11 mouse cellular contexts compared by ENCODE assay signal in the genomic region with DNA sequence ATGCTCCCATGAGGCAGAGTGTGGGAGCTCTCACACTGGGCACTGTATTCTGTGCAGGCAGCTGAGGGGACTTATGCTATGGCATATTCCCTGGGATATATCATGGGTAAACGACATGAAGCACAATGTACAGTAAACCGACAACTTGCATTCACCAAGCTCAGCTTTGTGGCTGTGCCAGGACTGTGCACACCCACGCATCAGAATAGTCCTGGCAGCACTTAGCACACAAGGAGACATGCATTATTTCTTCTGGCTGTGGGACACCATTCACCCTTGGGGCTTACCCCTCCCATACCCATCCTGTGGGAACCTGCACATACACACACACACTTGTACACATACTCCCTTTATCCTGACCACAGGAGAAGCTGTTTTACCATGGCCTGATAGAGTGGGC. TPM values are rescaled to one million over a fixed set of nuclear protein-coding genes. Genes with fewer than 3 reads are reported as not detected.
DNase-seq lines count a peak whose midpoint lies in the region; ATAC-seq and TF ChIP-seq lines count a peak whose summit lies in the region.
"Had no signal": no experiment of that assay in that cellular context is flagged by ENCODE, and none has a peak within 500 bp of the region (broad histone marks: within the 10 kb centered on the region; RNA-seq: fewer than 3 reads in every experiment).

No protein-coding gene starts in this region.

- WGBS in hindbrain, embryonic 16.5 days = 55% methylated on average over 3 of the region's 3 CpGs
- 78% methylated on average over 3 of the region's 3 CpGs for WGBS in stomach, embryonic 16.5 days

- intact Hi-C loops in gastrocnemius, adult 2 months (cut with DNase I) = loop anchor here (5.0 kb wide), 1 partner anchor 56 kb away; no protein-coding TSS in a partner anchor

- H3K27ac ChIP-seq in gastrocnemius, adult 2 months = peak overlapping the region; percentile 97
- no peak overlapping the region for H3K27ac ChIP-seq in hindbrain, embryonic 16.5 days (ENCODE audit: low read depth, low read length)
- H3K27ac ChIP-seq in stomach, embryonic 16.5 days (ENCODE audit: low read length) = no peak overlapping the region
- H3K27ac ChIP-seq: liver, embryonic 12.5 days; stomach, embryonic 15.5 days had no signal

- no peak for ATAC-seq in megakaryocyte, adult 5-6 weeks (ENCODE audit: poor library complexity, severe bottlenecking)
- no peak for ATAC-seq in hindbrain, embryonic 16.5 days
- no peak for ATAC-seq in stomach, embryonic 16.5 days (ENCODE audit: insufficient read depth, low FRiP score)
- ATAC-seq: liver, embryonic 12.5 days had no signal

- 0 out of 2 replicates have a peak overlapping the region, but pooled peaks have one; percentile 19 for H3K9ac ChIP-seq in hindbrain, embryonic 16.5 days (ENCODE audit: low read depth, low read length)
- peak overlapping the region; percentile 14; the same call in 1 of the 2 replicates for H3K9ac ChIP-seq in stomach, embryonic 16.5 days (ENCODE audit: low read length)
- H3K9ac ChIP-seq: stomach, embryonic 15.5 days had no signal

- peak overlapping the region; percentile 70 for H3K4me2 ChIP-seq in hindbrain, embryonic 16.5 days (ENCODE audit: low read length)
- 0 out of 2 replicates have a peak overlapping the region, but pooled peaks have one; percentile 65 for H3K4me2 ChIP-seq in stomach, embryonic 16.5 days (ENCODE audit: low read depth, low read length)
- H3K4me2 ChIP-seq: liver, embryonic 12.5 days had no signal

- TF ChIP-seq CTCF in gastrocnemius, adult 2 months (IDR thresholded peaks at IDR 0.05) = no peak

- no peaks in the 10 kb centered on the region for H3K9me3 ChIP-seq in megakaryocyte, embryonic 14.5 days
- no peaks in the 10 kb centered on the region for H3K9me3 ChIP-seq in hindbrain, embryonic 16.5 days (ENCODE audit: control insufficient read depth, low read length)
- H3K9me3 ChIP-seq in stomach, embryonic 16.5 days (replicated peaks; ENCODE audit: control insufficient read depth, low read length) = no peaks in the 10 kb centered on the region
- H3K9me3 ChIP-seq: liver, embryonic 12.5 days; stomach, embryonic 15.5 days had no signal

- peak overlapping the region; percentile 95 for H3K4me3 ChIP-seq in gastrocnemius, adult 2 months
- peak overlapping the region; percentile 21 for H3K4me3 ChIP-seq in megakaryocyte, embryonic 14.5 days (replicated peaks)
- no peak overlapping the region for H3K4me3 ChIP-seq in hindbrain, embryonic 16.5 days (ENCODE audit: low read length)
- H3K4me3 ChIP-seq in stomach, embryonic 16.5 days (replicated peaks; ENCODE audit: low read length) = no peak overlapping the region
- H3K4me3 ChIP-seq: liver, embryonic 12.5 days had no signal

- H3K4me1 ChIP-seq in megakaryocyte, embryonic 14.5 days = peaks cover 99% of the 10 kb centered on the region
- H3K4me1 ChIP-seq in hindbrain, embryonic 16.5 days (ENCODE audit: control insufficient read depth, insufficient read depth, low read depth, low read length) = peaks cover 68% of the 10 kb centered on the region
- peaks cover 70% of the 10 kb centered on the region for H3K4me1 ChIP-seq in stomach, embryonic 16.5 days (ENCODE audit: control insufficient read depth, insufficient read depth, low read length)

- DNase-seq in gastrocnemius, adult 2 months = no peak
- no peak for DNase-seq in gastrocnemius, postnatal 4 days (ENCODE audit: low spot score in 2 of 2)
- no peak for DNase-seq in thymus, postnatal 36 days
- DNase-seq in kidney, postnatal 25 days = no peak
- DNase-seq: heart, postnatal 36 days had no signal

- H3K27me3 ChIP-seq in megakaryocyte, embryonic 14.5 days (replicated peaks) = no peaks in the 10 kb centered on the region
- no peaks in the 10 kb centered on the region for H3K27me3 ChIP-seq in hindbrain, embryonic 16.5 days (replicated peaks; ENCODE audit: control insufficient read depth, insufficient read depth, low read length)
- no peaks in the 10 kb centered on the region for H3K27me3 ChIP-seq in stomach, embryonic 16.5 days (ENCODE audit: control insufficient read depth, insufficient read depth, low read length)
- H3K27me3 ChIP-seq: liver, embryonic 12.5 days; stomach, embryonic 15.5 days had no signal

- peaks cover 69% of the 10 kb centered on the region for H3K36me3 ChIP-seq in megakaryocyte, embryonic 14.5 days (replicated peaks; ENCODE audit: low read length)
- no peaks in the 10 kb centered on the region for H3K36me3 ChIP-seq in hindbrain, embryonic 16.5 days (ENCODE audit: control insufficient read depth, insufficient read depth, low read length)
- H3K36me3 ChIP-seq in stomach, embryonic 16.5 days (ENCODE audit: control insufficient read depth, insufficient read depth, low read length) = no peaks in the 10 kb centered on the region
- H3K36me3 ChIP-seq: stomach, embryonic 15.5 days had no signal

RNA-seq across cellular contexts. Expression of a gene that starts 20.3 kb away (rescaled TPM):
- 10 to 100 TPM; 16.4 to 18.0 TPM for total RNA-seq in gastrocnemius, adult 2 months (2021)
- 10 to 100 TPM; 63.8 to 74.0 TPM for total RNA-seq in gastrocnemius, postnatal 4 days (2021)
- 10.6 and 12.2 TPM in 2 replicates for polyA plus RNA-seq in megakaryocyte, embryonic 14.5 days (2012; ENCODE audit: insufficient read depth, low replicate concordance)
- 36.1 and 36.2 TPM in 2 replicates for total RNA-seq in megakaryocyte, adult 5-6 weeks (2015)
- total RNA-seq in megakaryocyte, adult 5-6 weeks (2017) = 15.8 and 23.1 TPM in 2 replicates
- 51.4 and 62.2 TPM in 2 replicates for polyA plus RNA-seq in hindbrain, embryonic 16.5 days (2015; fragmentation: Nextera tagmentation; extraction: Ambion mirVana)
- 34.5 and 44.2 TPM in 2 replicates for polyA plus RNA-seq in stomach, embryonic 16.5 days (2015; fragmentation: Nextera tagmentation; extraction: Ambion mirVana)

Comparison
In these comparisons a context has a peak if more than half of its experiments do, and no peak if none do; other contexts are left out.
1. H3K4me3 ChIP-seq: peak in gastrocnemius, adult 2 months (single experiment) and megakaryocyte, embryonic 14.5 days (single experiment); none in hindbrain, embryonic 16.5 days (single experiment) and stomach, embryonic 16.5 days (single experiment).